Mouse (Mus musculus): ENCODE measurements around the gene Syt1. TPM values are rescaled to one million over a fixed set of nuclear protein-coding genes. Genes with fewer than 3 reads are reported as not detected.

The Syt1 gene
- polyA plus RNA-seq, 1 experiment from 2014 or later: 5.5 TPM

- Histone ChIP-seq H3K4me2 (replicated peaks) (no peak overlapping the region), H3K4me3 (no peak overlapping the region), H3K9ac (no peak overlapping the region), H3K27me3 (no peaks in the 10 kb centered on the region), H3K4me1 (peaks cover 6% of the 10 kb centered on the region; the same call in 1 of the 2 replicates), H3K36me3 (no peaks in the 10 kb centered on the region), H3K9me3 (no peaks in the 10 kb centered on the region), H3K27ac (no peak overlapping the region)
- 94% methylated on average over 6 of the region's 6 CpGs for WGBS
- no peak for ATAC-seq (ENCODE audit: insufficient number of reproducible peaks, insufficient read depth, low FRiP score, low TSS enrichment)
These were observed 443.3 kb downstream of the Syt1 start for GRCm38 (mm10) chr10:108567456-108567855.

GRCm38 (mm10) chr10:108559607-108559908, 451.2 kb downstream of the Syt1 start:
- 67% methylated on average over 2 of the region's 2 CpGs for whole genome bisulfite sequencing
- H3K27ac ChIP-seq: no peak overlapping the region

GRCm38 (mm10) chr10:108558812-108559606, 451.8 kb downstream of the Syt1 start:
- no peaks in the 10 kb centered on the region for H3K9me3 ChIP-seq
- no peaks in the 10 kb centered on the region for H3K4me1 ChIP-seq
- no peak overlapping the region for H3K9ac ChIP-seq
- no peaks in the 10 kb centered on the region for H3K27me3 ChIP-seq
- WGBS: 69% methylated on average over 19 of the region's 19 CpGs
- no peaks in the 10 kb centered on the region for H3K36me3 ChIP-seq
- ATAC-seq (ENCODE audit: insufficient number of reproducible peaks, insufficient read depth, low FRiP score, low TSS enrichment): no peak
- no peak overlapping the region for H3K27ac ChIP-seq
- H3K4me3 ChIP-seq: no peak overlapping the region
- H3K4me2 ChIP-seq (replicated peaks): no peak overlapping the region

More at GRCm38 (mm10) chr10:108559607-108559908, 451.2 kb downstream of the Syt1 start:
- Histone ChIP-seq H3K36me3 (no peaks in the 10 kb centered on the region), H3K4me3 (no peak overlapping the region), H3K27me3 (no peaks in the 10 kb centered on the region), H3K9ac (no peak overlapping the region), H3K9me3 (no peaks in the 10 kb centered on the region), H3K4me2 (replicated peaks) (no peak overlapping the region), H3K4me1 (no peaks in the 10 kb centered on the region)
- no peak for ATAC-seq (ENCODE audit: insufficient number of reproducible peaks, insufficient read depth, low FRiP score, low TSS enrichment)

GRCm38 (mm10) chr10:108552544-108552943, 458.2 kb downstream of the Syt1 start:
- no peaks in the 10 kb centered on the region for H3K36me3 ChIP-seq

GRCm38 (mm10) chr10:108545715-108546114, 465.1 kb downstream of the Syt1 start:
- no peaks in the 10 kb centered on the region for H3K4me1 ChIP-seq
- WGBS: 89% methylated on average over 3 of the region's 3 CpGs
- no peaks in the 10 kb centered on the region for H3K27me3 ChIP-seq
- no peak overlapping the region for H3K4me2 ChIP-seq (replicated peaks)
- H3K9me3 ChIP-seq: no peaks in the 10 kb centered on the region
- H3K36me3 ChIP-seq: no peaks in the 10 kb centered on the region
- H3K9ac ChIP-seq: no peak overlapping the region
- no peak for ATAC-seq (ENCODE audit: insufficient number of reproducible peaks, insufficient read depth, low FRiP score, low TSS enrichment)
- no peak overlapping the region for H3K27ac ChIP-seq
- H3K4me3 ChIP-seq: no peak overlapping the region

More at GRCm38 (mm10) chr10:108552544-108552943, 458.2 kb downstream of the Syt1 start:
- no peaks in the 10 kb centered on the region for H3K27me3 ChIP-seq
- 82% methylated on average over 6 of the region's 6 CpGs for WGBS
- H3K4me2 ChIP-seq (replicated peaks): no peak overlapping the region
- H3K4me3 ChIP-seq: no peak overlapping the region
- no peak for ATAC-seq (ENCODE audit: insufficient number of reproducible peaks, insufficient read depth, low FRiP score, low TSS enrichment)
- no peaks in the 10 kb centered on the region for H3K4me1 ChIP-seq
- H3K9me3 ChIP-seq: no peaks in the 10 kb centered on the region
- H3K27ac ChIP-seq: no peak overlapping the region
- H3K9ac ChIP-seq: no peak overlapping the region

- Histone ChIP-seq H3K36me3 (no peaks in the 10 kb centered on the region), H3K9ac (no peak overlapping the region), H3K4me2 (replicated peaks) (no peak overlapping the region), H3K9me3 (no peaks in the 10 kb centered on the region), H3K4me3 (no peak overlapping the region), H3K27me3 (no peaks in the 10 kb centered on the region), H3K27ac (no peak overlapping the region), H3K4me1 (no peaks in the 10 kb centered on the region)
- WGBS: 83% methylated on average over 9 of the region's 9 CpGs
- no peak for ATAC-seq (ENCODE audit: insufficient number of reproducible peaks, insufficient read depth, low FRiP score, low TSS enrichment)
These were observed 469.2 kb downstream of the Syt1 start for GRCm38 (mm10) chr10:108541555-108541954.

- no peak overlapping the region for H3K4me2 ChIP-seq (replicated peaks)
- no peaks in the 10 kb centered on the region for H3K36me3 ChIP-seq
- no peaks in the 10 kb centered on the region for H3K4me1 ChIP-seq
- no peak overlapping the region for H3K27ac ChIP-seq
- 82% methylated on average over 3 of the region's 3 CpGs for WGBS
- no peaks in the 10 kb centered on the region for H3K9me3 ChIP-seq
- no peak for ATAC-seq (ENCODE audit: insufficient number of reproducible peaks, insufficient read depth, low FRiP score, low TSS enrichment)
- no peaks in the 10 kb centered on the region for H3K27me3 ChIP-seq
- H3K4me3 ChIP-seq: no peak overlapping the region
- no peak overlapping the region for H3K9ac ChIP-seq
These were observed 472.2 kb downstream of the Syt1 start for GRCm38 (mm10) chr10:108538546-108538945.

GRCm38 (mm10) chr10:108537641-108538040, 473.1 kb downstream of the Syt1 start:
- H3K27me3 ChIP-seq: no peaks in the 10 kb centered on the region
- no peak overlapping the region for H3K9ac ChIP-seq
- H3K36me3 ChIP-seq: no peaks in the 10 kb centered on the region
- H3K4me3 ChIP-seq: no peak overlapping the region
- no peaks in the 10 kb centered on the region for H3K9me3 ChIP-seq
- no peaks in the 10 kb centered on the region for H3K4me1 ChIP-seq
- ATAC-seq (ENCODE audit: insufficient number of reproducible peaks, insufficient read depth, low FRiP score, low TSS enrichment): no peak
- H3K4me2 ChIP-seq (replicated peaks): no peak overlapping the region
- no peak overlapping the region for H3K27ac ChIP-seq
- 73% methylated on average over 9 of the region's 9 CpGs for WGBS

GRCm38 (mm10) chr10:108535922-108536321, 474.9 kb downstream of the Syt1 start:
- no peak overlapping the region for H3K9ac ChIP-seq
- no peaks in the 10 kb centered on the region for H3K9me3 ChIP-seq
- 49% methylated on average over 5 of the region's 5 CpGs for WGBS
- no peak overlapping the region for H3K4me2 ChIP-seq (replicated peaks)
- H3K27ac ChIP-seq: no peak overlapping the region
- H3K4me1 ChIP-seq: no peaks in the 10 kb centered on the region
- H3K36me3 ChIP-seq: no peaks in the 10 kb centered on the region
- no peak for ATAC-seq (ENCODE audit: insufficient number of reproducible peaks, insufficient read depth, low FRiP score, low TSS enrichment)
- H3K27me3 ChIP-seq: no peaks in the 10 kb centered on the region
- no peak overlapping the region for H3K4me3 ChIP-seq

- H3K27ac ChIP-seq: no peak overlapping the region
- H3K4me1 ChIP-seq: no peaks in the 10 kb centered on the region
- H3K27me3 ChIP-seq: no peaks in the 10 kb centered on the region
- H3K4me2 ChIP-seq (replicated peaks): no peak overlapping the region
- no peak overlapping the region for H3K4me3 ChIP-seq
- H3K36me3 ChIP-seq: no peaks in the 10 kb centered on the region
- 74% methylated on average over 4 of the region's 4 CpGs for WGBS
- H3K9ac ChIP-seq: no peak overlapping the region
- H3K9me3 ChIP-seq: no peaks in the 10 kb centered on the region
- ATAC-seq (ENCODE audit: insufficient number of reproducible peaks, insufficient read depth, low FRiP score, low TSS enrichment): no peak
These were observed 476.7 kb downstream of the Syt1 start for GRCm38 (mm10) chr10:108534112-108534511.

GRCm38 (mm10) chr10:108532916-108533315, 477.9 kb downstream of the Syt1 start:
- Histone ChIP-seq H3K4me1 (no peaks in the 10 kb centered on the region), H3K9me3 (no peaks in the 10 kb centered on the region), H3K4me3 (no peak overlapping the region), H3K36me3 (no peaks in the 10 kb centered on the region), H3K27me3 (no peaks in the 10 kb centered on the region), H3K9ac (no peak overlapping the region), H3K27ac (no peak overlapping the region), H3K4me2 (replicated peaks) (no peak overlapping the region)
- WGBS: 90% methylated on average over 11 of the region's 11 CpGs
- ATAC-seq (ENCODE audit: insufficient number of reproducible peaks, insufficient read depth, low FRiP score, low TSS enrichment): no peak

GRCm38 (mm10) chr10:108532283-108532682, 478.5 kb downstream of the Syt1 start:
- Histone ChIP-seq H3K27me3 (no peaks in the 10 kb centered on the region), H3K4me2 (replicated peaks) (no peak overlapping the region), H3K9ac (no peak overlapping the region), H3K4me1 (no peaks in the 10 kb centered on the region), H3K36me3 (no peaks in the 10 kb centered on the region), H3K9me3 (no peaks in the 10 kb centered on the region), H3K27ac (no peak overlapping the region), H3K4me3 (no peak overlapping the region)
- no peak for ATAC-seq (ENCODE audit: insufficient number of reproducible peaks, insufficient read depth, low FRiP score, low TSS enrichment)
- 63% methylated on average over 9 of the region's 9 CpGs for WGBS

Measured in embryonic facial prominence, embryonic 12.5 days (tissue).